Mouse (Mus musculus): ENCODE results near the gene Mcm2. TPM values are rescaled to one million over a fixed set of nuclear protein-coding genes. Genes with fewer than 3 reads are reported as not detected.

The Mcm2 gene
- polyA plus RNA-seq, 1 experiment from 2014 or later: 53.6 TPM

GRCm38 (mm10) chr6:88884195-88884594, 14.4 kb downstream of the Mcm2 start:
- 89% methylated on average over 10 of the region's 10 CpGs for WGBS (ENCODE audit: insufficient replicate concordance)
- Histone ChIP-seq H3K36me3 (replicated peaks; ENCODE audit: insufficient read depth, low read length) (peaks cover 55% of the 10 kb centered on the region), H3K4me1 (ENCODE audit: insufficient read depth) (no peaks in the 10 kb centered on the region), H3K4me3 (ENCODE audit: low read depth, low read length) (no peak overlapping the region), H3K9ac (replicated peaks) (no peak overlapping the region), H3K27ac (ENCODE audit: low read depth) (no peak overlapping the region), H3K9me3 (ENCODE audit: low read length) (no peaks in the 10 kb centered on the region), H3K27me3 (ENCODE audit: insufficient read depth, low read length) (no peaks in the 10 kb centered on the region), H3K4me2 (ENCODE audit: low read depth, low read length) (no peak overlapping the region)
- DNase-seq (no peak), ATAC-seq (no peak)
- TF ChIP-seq CTCF (IDR thresholded peaks at IDR 0.05; ENCODE audit: low read depth) (no peak), EP300 (IDR thresholded peaks at IDR 0.05; ENCODE audit: low read depth) (no peak)

- Histone ChIP-seq H3K4me1 (ENCODE audit: insufficient read depth) (no peaks in the 10 kb centered on the region), H3K4me3 (ENCODE audit: low read depth, low read length) (no peak overlapping the region), H3K4me2 (ENCODE audit: low read depth, low read length) (no peak overlapping the region), H3K36me3 (replicated peaks; ENCODE audit: insufficient read depth, low read length) (peaks cover 28% of the 10 kb centered on the region), H3K9ac (replicated peaks) (no peak overlapping the region), H3K27me3 (ENCODE audit: insufficient read depth, low read length) (no peaks in the 10 kb centered on the region), H3K27ac (ENCODE audit: low read depth) (no peak overlapping the region), H3K9me3 (ENCODE audit: low read length) (no peaks in the 10 kb centered on the region)
- ATAC-seq (no peak), DNase-seq (no peak)
- TF ChIP-seq CTCF (IDR thresholded peaks at IDR 0.05; ENCODE audit: low read depth) (no peak), EP300 (IDR thresholded peaks at IDR 0.05; ENCODE audit: low read depth) (no peak)
- 87% methylated on average over 7 of the region's 7 CpGs for WGBS (ENCODE audit: insufficient replicate concordance)
Measured at GRCm38 (mm10) chr6:88881334-88881733, 17.2 kb downstream of the Mcm2 start.

GRCm38 (mm10) chr6:88879471-88879870, 19.1 kb downstream of the Mcm2 start:
- ATAC-seq: 0 out of 2 replicates have a peak, but pooled peaks have one; percentile 12
- H3K27me3 ChIP-seq (ENCODE audit: insufficient read depth, low read length): peaks cover 14% of the 10 kb centered on the region
- TF ChIP-seq CTCF (IDR thresholded peaks at IDR 0.05; ENCODE audit: low read depth) (peak; percentile 31; the same call in 1 of the 2 replicates), EP300 (IDR thresholded peaks at IDR 0.05; ENCODE audit: low read depth) (no peak)
- 67% methylated on average over 4 of the region's 4 CpGs for WGBS (ENCODE audit: insufficient replicate concordance)
- no peak overlapping the region for H3K27ac ChIP-seq (ENCODE audit: low read depth)
- no peaks in the 10 kb centered on the region for H3K9me3 ChIP-seq (ENCODE audit: low read length)
- H3K9ac ChIP-seq (replicated peaks): no peak overlapping the region
- peaks cover 11% of the 10 kb centered on the region for H3K36me3 ChIP-seq (replicated peaks; ENCODE audit: insufficient read depth, low read length)
- no peak overlapping the region for H3K4me2 ChIP-seq (ENCODE audit: low read depth, low read length)
- peaks cover 6% of the 10 kb centered on the region; the same call in 1 of the 2 replicates for H3K4me1 ChIP-seq (ENCODE audit: insufficient read depth)
- no peak overlapping the region for H3K4me3 ChIP-seq (ENCODE audit: low read depth, low read length)
- no peak for DNase-seq

GRCm38 (mm10) chr6:88874868-88875508, 23.6 kb downstream of the Mcm2 start, which contains the start of gene Podxl2:
Gene Podxl2, minus strand, starts transcription at chr6:88875044.
- Histone ChIP-seq H3K4me1 (ENCODE audit: insufficient read depth) (peaks cover 11% of the 10 kb centered on the region; the same call in 1 of the 2 replicates), H3K4me2 (ENCODE audit: low read depth, low read length) (peak within 1 kb of the TSS; percentile 86), H3K9me3 (ENCODE audit: low read length) (no peaks in the 10 kb centered on the region), H3K4me3 (ENCODE audit: low read depth, low read length) (peak within 1 kb of the TSS; percentile 49), H3K27me3 (ENCODE audit: insufficient read depth, low read length) (peaks cover 41% of the 10 kb centered on the region), H3K9ac (replicated peaks) (no peak within 1 kb of the TSS), H3K27ac (ENCODE audit: low read depth) (no peak within 1 kb of the TSS), H3K36me3 (replicated peaks; ENCODE audit: insufficient read depth, low read length) (no peaks in the 10 kb centered on the region)
- peak; percentile 68 for ATAC-seq
- WGBS (ENCODE audit: insufficient replicate concordance): 12% methylated on average over 43 of the region's 63 CpGs
- DNase-seq: peak; percentile 58
- TF ChIP-seq CTCF (IDR thresholded peaks at IDR 0.05; ENCODE audit: low read depth): no peak
- TF ChIP-seq EP300 (IDR thresholded peaks at IDR 0.05; ENCODE audit: low read depth): no peak

- DNase-seq: no peak
- ATAC-seq: peak; percentile 47; the same call in 1 of the 2 replicates
Measured at GRCm38 (mm10) chr6:88873965-88874867, 24.4 kb downstream of the Mcm2 start.

GRCm38 (mm10) chr6:88872811-88873210, 25.8 kb downstream of the Mcm2 start:
- no peak overlapping the region for H3K27ac ChIP-seq (ENCODE audit: low read depth)
- H3K27me3 ChIP-seq (ENCODE audit: insufficient read depth, low read length): peaks cover 41% of the 10 kb centered on the region
- no peaks in the 10 kb centered on the region for H3K36me3 ChIP-seq (replicated peaks; ENCODE audit: insufficient read depth, low read length)
- H3K9ac ChIP-seq (replicated peaks): no peak overlapping the region
- peaks cover 11% of the 10 kb centered on the region; the same call in 1 of the 2 replicates for H3K4me1 ChIP-seq (ENCODE audit: insufficient read depth)
- DNase-seq (no peak), ATAC-seq (no peak)
- whole genome bisulfite sequencing (ENCODE audit: insufficient replicate concordance): 42% methylated on average over 7 of the region's 7 CpGs
- no peak overlapping the region for H3K4me2 ChIP-seq (ENCODE audit: low read depth, low read length)
- TF ChIP-seq CTCF (IDR thresholded peaks at IDR 0.05; ENCODE audit: low read depth) (no peak), EP300 (IDR thresholded peaks at IDR 0.05; ENCODE audit: low read depth) (no peak)
- H3K9me3 ChIP-seq (ENCODE audit: low read length): no peaks in the 10 kb centered on the region
- H3K4me3 ChIP-seq (ENCODE audit: low read depth, low read length): no peak overlapping the region

More at GRCm38 (mm10) chr6:88873965-88874867, 24.4 kb downstream of the Mcm2 start:
- TF ChIP-seq EP300 (IDR thresholded peaks at IDR 0.05; ENCODE audit: low read depth): no peak
- no peak for TF ChIP-seq CTCF (IDR thresholded peaks at IDR 0.05; ENCODE audit: low read depth)
- no peaks in the 10 kb centered on the region for H3K36me3 ChIP-seq (replicated peaks; ENCODE audit: insufficient read depth, low read length)
- peak overlapping the region; percentile 49 for H3K4me3 ChIP-seq (ENCODE audit: low read depth, low read length)
- no peaks in the 10 kb centered on the region for H3K9me3 ChIP-seq (ENCODE audit: low read length)
- H3K27ac ChIP-seq (ENCODE audit: low read depth): no peak overlapping the region
- WGBS (ENCODE audit: insufficient replicate concordance): 7% methylated on average over 61 of the region's 74 CpGs
- H3K4me2 ChIP-seq (ENCODE audit: low read depth, low read length): peak overlapping the region; percentile 86
- H3K9ac ChIP-seq (replicated peaks): no peak overlapping the region
- peaks cover 11% of the 10 kb centered on the region; the same call in 1 of the 2 replicates for H3K4me1 ChIP-seq (ENCODE audit: insufficient read depth)
- H3K27me3 ChIP-seq (ENCODE audit: insufficient read depth, low read length): peaks cover 41% of the 10 kb centered on the region
